Mouse (Mus musculus): ENCODE measurements around the gene Gnaz.

GRCm38 (mm10) chr10:74978056-74978455, 11.1 kb downstream of the Gnaz start:
- TF ChIP-seq CTCF (IDR thresholded peaks at IDR 0.05; ENCODE audit: low read depth): no peak
- no peak for TF ChIP-seq EP300 (IDR thresholded peaks at IDR 0.05; ENCODE audit: low read depth)
